Mouse (Mus musculus) thymus, postnatal 0 days (tissue): Measurements from ENCODE around the gene Tmc2. TPM values are rescaled to one million over a fixed set of nuclear protein-coding genes. Genes with fewer than 3 reads are reported as not detected.

Experiments
- DNase-seq: peaks from one replicate; pipeline ENCODE4 v3.0.0-alpha.2; 2015; ENCODE audit warnings: low spot score
- polyA plus RNA-seq: library from polyadenylated mRNA; unstranded; fragments of >200 nt; fragmentation: Nextera tagmentation; extraction: Ambion mirVana; gene quantifications from 2 replicates; pipeline ENCODE4 v1.2.1, GENCODE M21; 2015

Gene Tmc2
- polyA plus RNA-seq, 1 experiment from 2014 or later: 0.05 TPM

- DNase-seq: no peak
These were observed 53.2 kb downstream of the Tmc2 start for GRCm38 (mm10) chr2:130248226-130248625.

- DNase-seq: no peak
These were observed 61.8 kb downstream of the Tmc2 start for GRCm38 (mm10) chr2:130256762-130257161.

- DNase-seq: no peak
These were observed 65.8 kb downstream of the Tmc2 start for GRCm38 (mm10) chr2:130260822-130261221.

- no peak for DNase-seq
These were observed 66.9 kb downstream of the Tmc2 start for GRCm38 (mm10) chr2:130261914-130262313.

GRCm38 (mm10) chr2:130262398-130262797 lies 67.4 kb downstream of the Tmc2 start:
- DNase-seq: no peak

GRCm38 (mm10) chr2:130265520-130265919 lies 70.5 kb downstream of the Tmc2 start:
- DNase-seq: no peak

- DNase-seq: no peak
These were observed 73.1 kb downstream of the Tmc2 start for GRCm38 (mm10) chr2:130268074-130268473.

GRCm38 (mm10) chr2:130273732-130274131 lies 78.7 kb downstream of the Tmc2 start:
- DNase-seq: no peak

- peak; percentile 99 for DNase-seq
These were observed 79.3 kb downstream of the Tmc2 start, which contains the start of gene Nop56 for GRCm38 (mm10) chr2:130274149-130274861. Nop56 (plus strand) TSS chr2:130274430.

GRCm38 (mm10) chr2:130274862-130275261 lies 79.9 kb downstream of the Tmc2 start:
- no peak for DNase-seq

GRCm38 (mm10) chr2:130275649-130276048 lies 80.7 kb downstream of the Tmc2 start:
- DNase-seq: peak; percentile 71

GRCm38 (mm10) chr2:130279600-130280091 lies 84.7 kb downstream of the Tmc2 start:
- DNase-seq: no peak

- DNase-seq: no peak
These were observed 85.2 kb downstream of the Tmc2 start for GRCm38 (mm10) chr2:130280224-130280623.

GRCm38 (mm10) chr2:130280818-130281217 lies 85.8 kb downstream of the Tmc2 start:
- no peak for DNase-seq

- peak; percentile 73 for DNase-seq
These were observed 89.1 kb downstream of the Tmc2 start, which contains the start of gene Idh3b for GRCm38 (mm10) chr2:130283854-130284654. Idh3b (minus strand) TSS chr2:130284547.

GRCm38 (mm10) chr2:130289086-130289485 lies 94.1 kb downstream of the Tmc2 start:
- no peak for DNase-seq

GRCm38 (mm10) chr2:130291434-130291833 lies 96.4 kb downstream of the Tmc2 start:
- DNase-seq: peak; percentile 60

GRCm38 (mm10) chr2:130293009-130293408 lies 98.0 kb downstream of the Tmc2 start:
- DNase-seq: no peak

GRCm38 (mm10) chr2:130293486-130293885 lies 98.5 kb downstream of the Tmc2 start:
- no peak for DNase-seq

GRCm38 (mm10) chr2:130294218-130294935 lies 99.4 kb downstream of the Tmc2 start:
- no peak for DNase-seq

- no peak for DNase-seq
These were observed 99.9 kb downstream of the Tmc2 start, which contains the start of gene Ebf4 for GRCm38 (mm10) chr2:130294936-130295277. Ebf4 (plus strand) TSS chr2:130295169.
